10 mouse cellular contexts compared by ENCODE assay signal in the genomic region with DNA sequence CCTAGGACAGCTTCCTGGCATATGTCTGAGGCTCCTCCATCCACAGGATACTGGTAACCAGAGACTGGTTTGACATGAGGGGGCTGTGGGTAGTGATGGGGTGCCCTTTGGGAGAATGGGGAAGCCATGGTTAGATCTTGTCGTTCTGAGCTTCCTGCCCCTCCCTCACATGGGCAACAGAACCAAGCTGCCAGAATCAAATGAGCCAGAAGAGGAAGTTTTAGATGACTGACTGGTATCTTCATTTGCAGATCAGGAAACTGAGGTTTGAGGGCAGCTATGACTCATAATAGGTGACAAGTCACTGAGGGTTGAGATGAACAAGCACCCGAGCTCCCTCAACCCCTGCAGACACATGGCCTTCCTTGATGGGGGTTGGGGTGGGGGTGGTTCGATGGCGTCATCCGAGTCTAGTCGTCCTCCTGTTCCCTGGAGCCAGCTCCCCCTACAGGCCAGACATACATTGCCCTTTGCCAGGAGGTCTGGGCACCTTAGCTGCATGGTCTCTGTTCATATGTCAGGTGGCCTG.
A peak's percentile ranks its signal among the peaks of the same experiment; 100 is the strongest.
DNase-seq lines count a peak whose midpoint lies in the region; ATAC-seq and TF ChIP-seq lines count a peak whose summit lies in the region.
"Had no signal": no experiment of that assay in that cellular context is flagged by ENCODE, and none has a peak within 500 bp of the region (broad histone marks: within the 10 kb centered on the region; RNA-seq: fewer than 3 reads in every experiment).

No protein-coding gene starts in this region.

- no peak overlapping the region for H3K4me2 ChIP-seq in forebrain, embryonic 12.5 days
- H3K4me2 ChIP-seq: neural tube, embryonic 13.5 days had no signal

- TF ChIP-seq CTCF in brain, embryonic 14.5 days (IDR thresholded peaks at IDR 0.05; ENCODE audit: borderline replicate concordance, extremely low read depth, insufficient read depth, insufficient read length), result peak; percentile 16; the same call in 1 of the 2 replicates

- 0 out of 2 replicates have a peak, but pooled peaks cover 6% of the 10 kb centered on the region for H3K27me3 ChIP-seq in forebrain, embryonic 12.5 days

- ATAC-seq in forebrain, embryonic 12.5 days (ENCODE audit: low FRiP score), result no peak

- no peak for TF ChIP-seq POLR2A in brain, embryonic 14.5 days (IDR thresholded peaks at IDR 0.05; ENCODE audit: borderline replicate concordance, extremely low read depth, insufficient read depth, insufficient read length, poor library complexity, severe bottlenecking)

- H3K27ac ChIP-seq in forebrain, embryonic 12.5 days, result no peak overlapping the region
- H3K27ac ChIP-seq: neural tube, embryonic 13.5 days had no signal

- no peaks in the 10 kb centered on the region for H3K36me3 ChIP-seq in forebrain, embryonic 12.5 days (replicated peaks)
- H3K36me3 ChIP-seq: neural tube, embryonic 13.5 days had no signal

- H3K4me3 ChIP-seq in forebrain, embryonic 12.5 days (replicated peaks), result no peak overlapping the region
- H3K4me3 ChIP-seq: erythroblast, embryonic 14.5 days; neural tube, embryonic 13.5 days had no signal

- no peak overlapping the region for H3K9ac ChIP-seq in forebrain, embryonic 12.5 days
- H3K9ac ChIP-seq: neural tube, embryonic 13.5 days had no signal

- peaks cover 3% of the 10 kb centered on the region; the same call in 1 of the 2 replicates for H3K4me1 ChIP-seq in forebrain, embryonic 12.5 days

- WGBS in forebrain, embryonic 12.5 days, result 63% methylated on average over 6 of the region's 6 CpGs

- no peaks in the 10 kb centered on the region for H3K9me3 ChIP-seq in forebrain, embryonic 12.5 days
- H3K9me3 ChIP-seq: neural tube, embryonic 13.5 days had no signal

- peak; percentile 27 for DNase-seq in kidney, postnatal 10 days
- DNase-seq in kidney, adult 8-10 months, result no peak
- DNase-seq in CD8-positive naive resting alpha-beta T cell, adult 2 months (ENCODE audit: low read depth in 2 of 2, low spot score in 2 of 2), result peak; percentile 68 to 78
- DNase-seq in brain, embryonic 14.5 days (ENCODE audit: low read depth), result no peak
- peak; percentile 74 for DNase-seq in lung, postnatal 25 days (ENCODE audit: low spot score)
- peak; percentile 86 for DNase-seq in thymus, postnatal 0 days (ENCODE audit: low spot score)
- no peak for DNase-seq in cerebellum, postnatal 36 days

Comparison
In these comparisons a context has a peak if more than half of its experiments do, and no peak if none do; other contexts are left out.
1. DNase-seq: peak in kidney, postnatal 10 days (single experiment), CD8-positive naive resting alpha-beta T cell, adult 2 months (2 of 2), lung, postnatal 25 days (single experiment) and thymus, postnatal 0 days (single experiment); none in kidney, adult 8-10 months (0 of 2), brain, embryonic 14.5 days (single experiment) and cerebellum, postnatal 36 days (0 of 2).